Mouse (Mus musculus) limb, embryonic 11.5 days (tissue): ENCODE data around the gene Osbpl10. TPM values are rescaled to one million over a fixed set of nuclear protein-coding genes. Genes with fewer than 3 reads are reported as not detected.
A peak's percentile ranks its signal among the peaks of the same experiment; 100 is the strongest.

ENCODE experiments used
- ATAC-seq: fragments of 200-750 bp; cut with Nextera tagmentation; 2 replicates; pipeline ENCODE4 v1.8.0; 2017; ENCODE audit warnings: low read depth; ENCODE audit not compliant: insufficient number of reproducible peaks, low FRiP score, low TSS enrichment
- DNase-seq: peaks from one replicate; pipeline ENCODE4 v3.0.0-alpha.2; 2015; ENCODE audit warnings: low spot score
- H3K27ac ChIP-seq: fragments of 300-500 bp; sonication (generic); replicated peaks from 2 replicates; pipeline ENCODE4 v1.5.1; 2014; ENCODE audit warnings: low read depth, mild to moderate bottlenecking, low read length
- H3K27me3 ChIP-seq: fragments of 300-500 bp; sonication (generic); 2 replicates; pipeline ENCODE4 v1.6.1; 2014; ENCODE audit warnings: mild to moderate bottlenecking, low read length, mixed read lengths; ENCODE audit not compliant: control insufficient read depth, insufficient read depth
- H3K36me3 ChIP-seq: fragments of 300-500 bp; sonication (generic); 2 replicates; pipeline ENCODE4 v1.6.1; 2014; ENCODE audit warnings: mild to moderate bottlenecking, low read length, moderate library complexity, mixed read lengths; ENCODE audit not compliant: control insufficient read depth, insufficient read depth
- H3K4me1 ChIP-seq: fragments of 300-500 bp; sonication (generic); 2 replicates; pipeline ENCODE4 v1.6.1; 2014; ENCODE audit warnings: low read length, mixed read lengths; ENCODE audit not compliant: control insufficient read depth, insufficient read depth
- H3K4me2 ChIP-seq: fragments of 300-500 bp; sonication (generic); 2 replicates; pipeline ENCODE4 v1.6.1; 2014; ENCODE audit warnings: low read depth, mild to moderate bottlenecking, moderate library complexity; ENCODE audit not compliant: severe bottlenecking
- H3K4me3 ChIP-seq: fragments of 300-500 bp; sonication (generic); 2 replicates; pipeline ENCODE4 v1.5.1; 2014; ENCODE audit warnings: low read depth, low read length
- H3K9ac ChIP-seq: fragments of 300-500 bp; sonication (generic); 2 replicates; pipeline ENCODE4 v1.6.1; 2014; ENCODE audit warnings: mild to moderate bottlenecking, low read length
- H3K9me3 ChIP-seq: fragments of 300-500 bp; sonication (generic); 2 replicates; pipeline ENCODE4 v1.6.1; 2016; ENCODE audit warnings: low read length; ENCODE audit not compliant: control insufficient read depth
- WGBS: fragments of 180-500 bp; shearing (Covaris S2); extraction: QIAGEN DNeasy Blood & Tissue Kit; methylation state at CpG from one replicate; pipeline ENCODE4 v1.1.7; 2014; 5-methylcytosine and 5-hydroxymethylcytosine counted together
- polyA plus RNA-seq: library from polyadenylated mRNA; unstranded; fragments of >200 nt; fragmentation: Nextera tagmentation; extraction: Ambion mirVana; gene quantifications from 2 replicates; pipeline ENCODE4 v1.2.1, GENCODE M21; 2014

Gene Osbpl10
- polyA plus RNA-seq, 1 experiment from 2014 or later, result 1.3 TPM

DNA sequence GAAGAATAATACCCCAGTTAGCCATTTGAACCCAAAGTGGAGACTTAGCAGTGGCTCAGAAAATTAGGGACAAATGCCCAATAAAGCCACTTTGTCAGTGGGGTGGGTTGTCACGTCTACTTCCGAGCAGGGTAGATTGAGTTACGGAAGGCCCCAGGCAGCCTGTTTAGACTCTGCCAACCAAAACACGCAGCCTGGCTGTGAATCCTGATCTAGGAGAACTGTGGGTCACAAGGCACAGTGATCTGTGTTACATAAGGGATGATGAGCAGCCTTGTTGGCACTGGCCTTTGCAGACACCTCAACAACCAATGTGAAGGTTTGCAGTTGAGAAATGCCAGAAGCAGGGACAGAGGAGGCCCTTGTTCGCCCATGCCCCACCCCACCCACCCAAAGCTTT, 183.2 kb downstream of the Osbpl10 start:
- WGBS, result 69% methylated on average over 5 of the region's 5 CpGs
- no peak for ATAC-seq
- Histone ChIP-seq H3K9ac (no peak overlapping the region), H3K27ac (no peak overlapping the region), H3K4me3 (no peak overlapping the region), H3K27me3 (no peaks in the 10 kb centered on the region), H3K4me2 (no peak overlapping the region), H3K4me1 (no peaks in the 10 kb centered on the region), H3K36me3 (no peaks in the 10 kb centered on the region), H3K9me3 (no peaks in the 10 kb centered on the region)
- DNase-seq, result no peak

DNA sequence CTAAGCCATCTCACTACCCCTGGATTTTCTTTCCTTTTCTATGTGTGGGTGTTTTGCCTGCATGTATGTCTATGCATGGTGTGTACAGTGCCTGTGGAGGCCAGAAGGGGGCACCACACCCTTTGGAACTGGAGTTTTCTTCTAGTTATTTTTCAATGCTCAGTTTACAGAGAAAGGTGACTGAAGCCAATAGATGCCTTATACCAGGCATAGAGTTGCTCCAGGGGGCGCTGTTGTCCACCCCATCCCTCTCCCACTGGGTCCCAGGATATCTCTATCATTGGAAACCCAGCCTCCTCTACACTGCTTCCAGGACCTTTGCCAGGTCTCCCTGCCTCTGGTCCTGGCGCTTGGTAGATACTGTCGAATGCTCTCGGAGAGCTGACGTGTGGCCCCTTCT, 184.7 kb downstream of the Osbpl10 start:
- Histone ChIP-seq H3K27me3 (no peaks in the 10 kb centered on the region), H3K9ac (no peak overlapping the region), H3K4me1 (no peaks in the 10 kb centered on the region), H3K9me3 (no peaks in the 10 kb centered on the region), H3K36me3 (no peaks in the 10 kb centered on the region), H3K4me3 (no peak overlapping the region), H3K4me2 (no peak overlapping the region), H3K27ac (no peak overlapping the region)
- WGBS, result 58% methylated on average over 5 of the region's 5 CpGs
- DNase-seq (peak; percentile 81), ATAC-seq (0 out of 2 replicates have a peak, but pooled peaks have one; percentile 55)

DNA sequence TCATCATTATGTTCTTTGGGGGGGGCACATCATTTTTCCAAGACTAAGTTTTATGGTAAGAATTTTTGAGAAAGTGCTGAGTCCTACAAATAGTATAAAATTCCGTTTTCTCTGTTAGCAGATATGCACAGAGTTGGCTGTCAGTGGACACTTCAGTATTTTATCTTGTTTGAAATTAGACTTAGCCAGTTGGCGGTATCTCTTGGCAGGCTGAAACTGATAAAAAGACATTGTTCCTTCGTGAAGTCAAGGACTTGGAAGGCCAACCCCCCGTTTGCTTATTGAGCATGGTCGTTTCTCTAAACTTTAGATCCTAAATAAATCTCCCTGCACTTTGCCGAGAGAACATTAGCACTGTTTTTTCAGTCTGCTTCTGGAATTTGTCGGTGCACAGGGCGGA, 185.3 kb downstream of the Osbpl10 start:
- DNase-seq, result no peak

DNA sequence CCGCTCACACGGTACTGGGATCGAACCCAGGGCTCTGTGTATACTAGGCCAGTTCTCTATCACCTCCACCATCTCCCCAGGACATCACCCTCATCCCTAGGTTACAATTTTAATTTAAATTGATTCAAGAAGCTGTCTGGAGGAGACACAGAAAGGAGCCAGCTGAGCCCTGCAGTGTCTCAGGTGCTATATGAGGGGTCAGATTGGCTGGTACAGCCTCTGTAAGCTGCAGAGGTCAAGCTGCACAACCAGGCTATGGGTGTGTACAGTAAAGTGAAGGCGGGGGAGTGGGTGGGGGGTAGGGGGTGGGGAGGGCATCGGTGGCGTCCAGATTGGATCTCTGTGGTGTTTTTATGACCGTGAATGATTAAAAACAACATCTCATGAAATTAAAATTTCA, 186.0 kb downstream of the Osbpl10 start:
- 78% methylated on average over 7 of the region's 7 CpGs for WGBS
- DNase-seq, result no peak

More for the DNA sequence above, 185.3 kb downstream of the Osbpl10 start:
- Histone ChIP-seq H3K4me2 (no peak overlapping the region), H3K27ac (no peak overlapping the region), H3K4me1 (no peaks in the 10 kb centered on the region), H3K4me3 (no peak overlapping the region), H3K9me3 (no peaks in the 10 kb centered on the region), H3K36me3 (no peaks in the 10 kb centered on the region), H3K9ac (no peak overlapping the region), H3K27me3 (no peaks in the 10 kb centered on the region)
- 80% methylated on average over 8 of the region's 8 CpGs for WGBS
- no peak for ATAC-seq

DNA sequence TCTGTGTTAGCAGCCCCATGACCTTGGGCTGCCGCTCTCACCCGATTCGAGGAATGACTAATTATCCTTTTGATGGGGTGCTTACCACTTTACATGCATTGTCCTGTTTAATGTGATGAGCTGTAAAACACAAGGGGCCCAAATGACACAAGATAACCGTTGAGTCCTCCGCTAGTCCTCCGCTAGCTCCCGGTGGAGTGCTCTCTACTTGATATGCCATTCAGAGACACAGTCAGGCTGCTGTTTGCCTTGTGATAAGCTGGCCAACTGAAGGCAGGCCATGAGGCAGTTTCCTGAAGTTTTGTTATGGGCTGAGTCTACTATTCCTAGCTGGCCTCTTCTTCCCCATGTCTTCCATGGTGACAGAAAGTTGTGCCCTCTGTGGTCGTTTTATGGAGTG, 187.6 kb downstream of the Osbpl10 start:
- no peaks in the 10 kb centered on the region for H3K4me1 ChIP-seq
- 84% methylated on average over 8 of the region's 8 CpGs for WGBS
- H3K9me3 ChIP-seq, result no peaks in the 10 kb centered on the region
- no peaks in the 10 kb centered on the region for H3K36me3 ChIP-seq
- no peak overlapping the region for H3K27ac ChIP-seq
- no peak overlapping the region for H3K9ac ChIP-seq
- no peak for DNase-seq
- no peak overlapping the region for H3K4me3 ChIP-seq
- no peak for ATAC-seq
- no peak overlapping the region for H3K4me2 ChIP-seq
- H3K27me3 ChIP-seq, result no peaks in the 10 kb centered on the region

More for the DNA sequence above, 186.0 kb downstream of the Osbpl10 start:
- H3K9me3 ChIP-seq, result no peaks in the 10 kb centered on the region
- no peak overlapping the region for H3K9ac ChIP-seq
- no peak overlapping the region for H3K4me3 ChIP-seq
- no peaks in the 10 kb centered on the region for H3K27me3 ChIP-seq
- H3K27ac ChIP-seq, result no peak overlapping the region
- H3K4me1 ChIP-seq, result no peaks in the 10 kb centered on the region
- no peak for ATAC-seq
- no peaks in the 10 kb centered on the region for H3K36me3 ChIP-seq
- H3K4me2 ChIP-seq, result no peak overlapping the region

DNA sequence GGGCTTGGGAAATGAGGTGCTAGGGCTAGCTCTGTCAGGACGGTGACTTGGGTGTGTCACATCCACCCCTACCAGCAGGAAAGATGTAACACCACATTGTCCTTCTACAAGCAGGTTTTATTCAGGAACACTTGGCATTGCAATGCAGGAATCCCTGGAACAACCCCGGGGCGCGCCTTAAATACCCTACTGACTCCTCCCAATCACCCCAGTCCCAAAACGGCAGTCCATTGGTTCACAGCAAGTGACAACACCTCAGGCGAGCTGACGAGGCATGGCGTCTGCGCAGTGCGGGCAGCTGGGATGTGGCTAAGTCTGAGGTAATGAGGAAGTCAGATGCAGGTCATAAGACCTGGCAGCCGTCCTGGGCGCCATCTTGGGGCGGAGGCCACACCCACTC, 191.2 kb downstream of the Osbpl10 start:
- Histone ChIP-seq H3K4me1 (no peaks in the 10 kb centered on the region), H3K9me3 (no peaks in the 10 kb centered on the region), H3K4me2 (no peak overlapping the region), H3K27me3 (no peaks in the 10 kb centered on the region), H3K4me3 (no peak overlapping the region), H3K36me3 (no peaks in the 10 kb centered on the region), H3K9ac (no peak overlapping the region), H3K27ac (no peak overlapping the region)
- 82% methylated on average over 13 of the region's 13 CpGs for WGBS
- no peak for ATAC-seq
- no peak for DNase-seq

DNA sequence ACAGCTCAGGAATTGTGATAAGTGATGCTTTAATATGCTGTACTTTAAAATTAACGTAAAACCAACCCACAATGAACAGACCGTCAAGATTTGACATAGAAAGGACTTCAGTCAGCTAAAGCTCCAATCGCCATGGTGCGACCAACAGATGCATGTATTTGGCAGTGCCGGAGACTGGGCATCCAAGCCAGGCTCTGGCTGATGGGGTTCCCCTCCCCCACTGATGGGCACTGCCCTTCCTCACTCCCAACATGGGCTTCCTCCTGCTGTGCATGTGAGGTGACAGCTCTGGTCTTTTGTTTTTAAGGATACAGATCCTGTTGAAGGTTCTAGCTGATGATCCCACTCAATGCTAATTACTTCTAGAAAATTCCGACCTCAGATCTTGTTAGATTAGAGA, 193.7 kb downstream of the Osbpl10 start:
- 93% methylated on average over 6 of the region's 6 CpGs for WGBS
- no peaks in the 10 kb centered on the region for H3K27me3 ChIP-seq
- H3K4me1 ChIP-seq, result no peaks in the 10 kb centered on the region
- no peak overlapping the region for H3K27ac ChIP-seq
- H3K4me3 ChIP-seq, result no peak overlapping the region
- H3K9ac ChIP-seq, result no peak overlapping the region
- no peak for DNase-seq
- no peak overlapping the region for H3K4me2 ChIP-seq
- H3K36me3 ChIP-seq, result no peaks in the 10 kb centered on the region
- ATAC-seq, result no peak
- H3K9me3 ChIP-seq, result no peaks in the 10 kb centered on the region

DNA sequence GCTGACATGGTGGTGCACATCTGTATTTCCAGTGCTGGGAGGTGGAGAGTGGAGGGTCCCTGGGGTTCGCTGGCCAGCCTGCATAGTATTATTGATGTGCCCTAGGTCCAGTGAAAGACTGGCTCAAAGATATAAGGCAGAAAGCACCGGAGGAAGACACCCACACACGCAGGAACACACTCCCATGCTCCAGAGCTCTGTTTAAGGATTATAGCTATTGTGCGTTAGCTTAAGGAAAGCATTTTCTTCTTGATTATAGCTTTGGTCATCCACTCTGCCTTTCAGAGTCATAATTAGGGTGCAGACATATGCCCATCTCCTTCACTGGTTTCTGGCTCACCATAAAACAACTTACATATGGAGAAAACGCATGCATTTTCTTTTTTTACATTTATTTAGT, 200.8 kb downstream of the Osbpl10 start:
- DNase-seq (no peak), ATAC-seq (no peak)
- Histone ChIP-seq H3K27ac (no peak overlapping the region), H3K4me3 (no peak overlapping the region), H3K27me3 (no peaks in the 10 kb centered on the region), H3K9ac (no peak overlapping the region), H3K36me3 (no peaks in the 10 kb centered on the region), H3K4me1 (peaks cover 7% of the 10 kb centered on the region; the same call in 1 of the 2 replicates), H3K4me2 (no peak overlapping the region), H3K9me3 (no peaks in the 10 kb centered on the region)
- 94% methylated on average over 5 of the region's 5 CpGs for WGBS

DNA sequence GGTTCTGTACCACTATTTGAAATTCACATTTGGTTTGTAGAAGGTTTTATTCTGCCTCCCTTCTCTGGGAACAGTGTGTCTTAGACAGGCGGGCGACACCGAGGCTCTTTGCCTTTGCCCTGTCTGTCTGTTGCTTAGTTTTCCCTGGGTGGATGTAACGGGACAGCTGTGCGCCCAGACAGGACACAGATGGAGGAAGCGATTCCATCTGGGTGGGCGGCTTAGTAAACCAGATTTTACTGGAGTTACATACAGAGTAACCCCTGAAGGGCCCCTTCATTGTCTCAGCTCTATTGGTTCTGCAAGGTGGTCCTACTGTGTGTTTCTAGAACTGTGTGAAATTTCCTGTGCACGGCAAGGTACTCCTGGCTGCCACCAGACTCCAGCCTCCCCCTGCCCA, 201.6 kb downstream of the Osbpl10 start:
- Histone ChIP-seq H3K27me3 (no peaks in the 10 kb centered on the region), H3K9ac (no peak overlapping the region), H3K9me3 (no peaks in the 10 kb centered on the region), H3K36me3 (no peaks in the 10 kb centered on the region), H3K4me1 (peaks cover 7% of the 10 kb centered on the region; the same call in 1 of the 2 replicates), H3K27ac (no peak overlapping the region), H3K4me2 (no peak overlapping the region), H3K4me3 (no peak overlapping the region)
- ATAC-seq (no peak), DNase-seq (no peak)
- WGBS, result 57% methylated on average over 8 of the region's 8 CpGs
